Mouse (Mus musculus) Muller cell, postnatal 12 days (primary cell): Measurements from ENCODE around the gene Meox1.

Source experiments
- DNase-seq: peaks from one replicate; pipeline ENCODE4 v3.0.0-alpha.2; 2015; ENCODE audit errors: inconsistent ontology term

Gene Meox1

DNA sequence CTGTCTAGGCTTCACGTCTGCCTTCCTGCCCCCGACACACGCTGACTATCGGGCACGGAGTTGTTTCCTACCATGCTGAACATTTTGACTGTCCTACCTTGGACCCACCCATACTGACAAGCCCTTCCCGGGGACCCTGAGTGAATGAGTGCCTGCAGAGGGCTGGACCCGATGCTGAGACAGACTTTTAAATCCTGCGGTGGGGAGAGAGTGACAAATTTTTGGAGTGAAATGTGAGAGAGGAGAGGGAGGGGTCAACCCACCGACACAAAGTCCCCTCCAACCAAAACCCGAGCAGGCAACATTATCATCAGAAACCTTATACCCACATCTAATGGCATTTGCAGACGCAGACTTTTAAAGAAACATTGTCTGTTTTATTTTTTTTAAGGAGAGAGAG, at the start of gene Meox1:
Gene Meox1, minus strand, starts transcription at position 171 of the 400 bp plus-strand sequence.
- DNase-seq: no peak

DNA sequence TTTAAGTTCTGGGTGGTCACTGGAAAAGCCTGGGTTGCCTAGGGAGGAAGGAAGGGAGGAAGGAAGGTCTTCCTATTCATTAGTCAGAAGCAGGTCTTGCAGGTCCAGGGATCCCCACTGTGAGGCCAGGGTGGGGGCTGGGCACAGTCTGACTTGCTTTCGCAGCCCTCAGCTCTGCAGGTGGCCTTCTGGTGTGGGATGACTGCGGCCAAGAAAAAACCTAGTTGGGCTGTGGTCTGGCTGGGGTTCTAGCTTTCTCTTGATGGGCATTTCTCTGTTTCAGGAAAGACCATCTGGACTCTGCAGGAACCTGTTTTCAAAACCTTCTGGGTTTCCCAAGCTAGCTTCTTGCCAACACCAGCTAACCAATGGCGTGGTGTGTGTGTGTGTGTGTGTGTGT, 48.9 kb upstream of the Meox1 start:
- DNase-seq: no peak

DNA sequence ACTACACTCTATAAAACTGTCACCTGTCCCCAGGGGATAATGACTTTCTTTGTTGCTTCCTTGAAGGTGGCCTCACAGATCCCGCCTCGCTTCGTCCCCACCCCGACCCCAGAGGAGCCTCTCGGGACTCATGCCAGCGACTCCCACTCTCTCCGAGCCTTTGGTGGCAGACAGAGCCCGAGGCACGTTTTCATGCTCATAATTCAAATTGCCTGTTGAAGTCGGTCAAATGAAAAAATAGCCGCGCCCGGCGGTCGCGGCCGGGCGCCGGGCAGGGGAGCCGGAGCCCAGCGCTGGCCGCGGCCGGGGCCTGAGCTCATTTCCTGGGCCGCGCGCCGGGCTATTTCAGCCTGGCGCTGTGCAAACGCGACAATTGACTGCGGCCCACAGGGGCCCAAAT, 42.9 kb upstream of the Meox1 start:
- DNase-seq: peak; percentile 56

DNA sequence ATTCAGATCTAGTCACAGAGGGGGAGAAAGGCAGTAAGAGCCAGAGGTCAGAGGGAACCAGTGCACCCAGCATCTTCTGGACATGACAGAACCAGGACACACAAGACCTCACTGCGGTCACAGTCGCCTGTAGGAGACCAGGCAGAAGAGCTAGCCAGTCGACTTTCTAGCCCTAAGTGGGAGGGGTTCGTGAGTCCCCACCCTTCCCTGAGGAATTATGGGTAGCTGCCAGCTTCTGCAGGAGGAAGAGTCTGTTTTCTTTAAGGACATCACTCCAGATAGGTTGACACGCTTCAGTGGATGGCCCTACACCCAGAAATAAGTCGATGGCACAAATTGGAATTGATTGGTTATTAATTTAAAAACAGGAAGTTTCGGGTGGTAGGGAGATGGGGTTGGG, 42.2 kb upstream of the Meox1 start:
- no peak for DNase-seq

DNA sequence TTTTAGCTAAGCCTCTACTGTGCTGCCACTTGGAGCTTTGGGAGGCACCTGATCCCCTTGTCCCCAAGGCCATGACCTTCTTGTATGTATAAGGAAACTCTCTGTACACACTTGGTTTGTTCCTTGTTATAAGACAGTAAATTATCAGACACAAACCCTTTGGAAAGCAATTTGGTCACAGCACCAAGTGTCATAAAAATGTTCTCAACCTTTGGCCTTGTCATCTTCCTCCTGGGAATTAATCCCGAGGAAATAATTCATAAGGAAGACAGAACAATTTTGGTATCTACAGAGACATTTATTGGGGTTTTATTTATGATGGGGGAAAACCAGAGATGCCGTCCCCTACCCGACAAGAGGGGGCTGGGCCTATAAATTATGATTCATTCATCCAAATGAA, 41.6 kb upstream of the Meox1 start:
- no peak for DNase-seq

DNA sequence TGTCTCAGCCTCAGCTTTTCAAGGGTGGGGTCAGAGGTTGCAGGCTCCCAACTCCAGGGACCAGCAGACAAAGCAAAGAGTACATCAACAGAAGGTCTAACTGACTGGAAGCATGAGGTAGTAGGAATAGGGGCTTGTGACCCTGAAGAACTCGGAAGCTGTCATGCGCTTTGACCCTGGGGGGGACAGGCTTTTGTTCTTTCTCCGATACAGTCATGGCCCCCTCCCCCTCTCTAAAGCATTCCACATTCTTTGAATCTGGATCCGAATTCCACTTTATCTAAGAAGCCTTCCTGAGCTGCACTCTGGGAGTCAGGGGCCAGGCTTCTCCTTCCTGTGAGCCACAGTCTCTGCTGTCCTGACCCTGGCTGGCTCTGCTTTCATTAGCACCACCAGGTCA, 37.8 kb upstream of the Meox1 start:
- DNase-seq: no peak

DNA sequence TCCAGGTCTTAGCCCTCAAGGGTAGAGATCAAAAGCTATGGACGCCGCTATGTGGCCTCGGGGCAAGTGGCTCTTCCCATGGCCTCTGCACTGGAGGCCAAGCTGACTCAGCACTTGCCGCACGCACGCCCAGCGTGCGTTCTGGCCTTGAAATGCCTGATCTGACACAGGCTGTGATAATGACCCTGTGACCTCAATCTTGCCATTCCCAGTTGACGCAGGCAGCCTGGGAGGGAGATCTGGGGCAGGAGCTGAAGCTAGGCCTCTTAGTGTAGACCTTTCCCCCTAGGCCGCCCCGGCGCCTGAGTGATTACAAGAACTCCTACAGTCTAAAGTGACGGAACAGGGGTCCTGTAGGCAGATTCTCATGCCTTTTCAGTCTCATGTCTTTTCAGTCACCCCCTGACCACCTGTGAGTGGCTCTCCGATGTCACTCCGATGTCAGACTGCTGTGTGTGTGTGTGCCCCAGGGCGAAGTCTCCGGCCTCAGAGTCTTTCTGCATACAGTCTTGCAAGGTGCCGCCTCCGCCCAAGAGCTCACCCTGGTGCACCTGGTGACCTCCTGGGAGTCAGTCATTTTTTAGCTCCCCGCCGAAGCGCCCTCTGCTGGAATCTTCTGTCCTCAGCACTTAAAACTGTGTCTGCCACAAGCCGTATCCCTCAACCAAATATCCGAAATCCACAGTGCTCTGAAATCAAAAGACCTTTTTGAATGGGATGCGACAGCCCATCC, 34.0 kb upstream of the Meox1 start:
- no peak for DNase-seq

DNA sequence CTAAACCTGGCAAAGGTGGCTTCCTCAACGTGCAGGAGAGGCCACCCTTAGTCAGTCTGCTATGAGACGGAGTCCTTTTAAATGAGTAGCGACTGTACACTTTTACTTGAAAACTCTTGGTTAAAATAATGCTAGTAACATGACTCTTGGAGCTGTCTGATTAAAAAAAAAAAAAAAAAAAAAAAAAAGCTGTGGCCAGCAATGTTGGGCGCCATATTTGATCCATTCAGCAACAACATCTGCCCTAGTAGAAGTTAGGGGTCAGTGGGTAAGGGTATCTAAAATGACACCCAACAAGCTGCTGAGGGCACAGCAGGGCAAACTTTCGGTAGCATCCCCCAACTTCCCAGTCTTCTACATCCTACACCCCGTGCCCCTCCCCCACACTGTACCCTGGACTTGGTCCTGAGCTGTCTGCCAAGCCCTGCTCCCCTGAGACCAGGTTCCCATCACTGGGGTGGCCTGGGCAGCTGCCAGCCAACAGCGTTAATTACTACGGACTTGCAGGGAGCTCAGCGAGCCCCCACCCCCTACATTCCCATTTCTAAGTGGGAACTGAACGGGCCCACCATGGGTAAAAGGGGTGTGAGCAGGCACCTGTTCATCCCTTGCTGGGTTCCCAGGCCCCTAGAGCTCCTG, 32.9 kb upstream of the Meox1 start:
- DNase-seq: no peak

DNA sequence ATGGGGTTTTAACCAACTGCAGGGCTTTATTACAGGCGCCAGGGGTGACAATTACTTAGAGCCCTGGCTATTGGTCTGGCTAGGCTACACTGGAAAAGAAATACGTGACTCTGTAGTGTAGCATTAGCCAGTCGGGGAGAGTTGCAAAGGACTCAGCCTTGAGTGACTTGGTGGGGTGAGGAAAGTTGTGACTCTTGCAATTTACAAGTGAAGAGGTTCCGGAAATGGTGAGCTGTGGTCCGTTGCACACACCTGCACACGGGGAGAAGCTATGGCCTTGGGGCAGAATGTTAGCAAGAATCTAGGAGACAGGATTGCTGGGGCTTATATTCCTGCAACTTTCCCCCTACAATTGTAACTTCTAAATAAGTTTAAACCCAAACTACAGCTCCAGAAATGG, 31.5 kb upstream of the Meox1 start:
- no peak for DNase-seq

DNA sequence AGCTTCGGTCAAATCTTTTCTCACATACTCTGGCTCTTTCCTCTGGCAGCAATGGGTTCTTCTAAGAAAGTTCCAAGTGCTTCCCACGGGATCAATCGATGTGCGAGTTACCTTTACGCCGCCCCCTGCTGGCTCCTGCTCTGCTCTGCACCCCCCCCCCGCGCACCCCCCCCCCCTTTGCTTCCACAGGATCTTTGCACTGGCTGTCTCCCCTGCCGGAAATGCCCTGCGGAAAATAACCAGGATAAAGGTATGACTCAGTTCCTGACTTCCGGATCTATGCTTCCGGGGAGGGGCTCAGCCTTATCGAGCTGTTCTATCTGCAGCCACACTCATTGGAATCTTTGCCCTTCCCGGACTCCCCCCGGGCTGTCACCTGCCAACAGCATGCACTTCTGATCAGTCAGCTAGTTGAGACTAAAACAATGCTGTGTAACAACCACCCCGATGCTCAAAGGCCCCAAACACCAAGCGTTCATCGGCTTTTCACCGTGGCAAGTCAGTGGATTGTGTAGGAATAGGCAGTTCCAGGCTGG, 30.3 kb upstream of the Meox1 start:
- DNase-seq: no peak

DNA sequence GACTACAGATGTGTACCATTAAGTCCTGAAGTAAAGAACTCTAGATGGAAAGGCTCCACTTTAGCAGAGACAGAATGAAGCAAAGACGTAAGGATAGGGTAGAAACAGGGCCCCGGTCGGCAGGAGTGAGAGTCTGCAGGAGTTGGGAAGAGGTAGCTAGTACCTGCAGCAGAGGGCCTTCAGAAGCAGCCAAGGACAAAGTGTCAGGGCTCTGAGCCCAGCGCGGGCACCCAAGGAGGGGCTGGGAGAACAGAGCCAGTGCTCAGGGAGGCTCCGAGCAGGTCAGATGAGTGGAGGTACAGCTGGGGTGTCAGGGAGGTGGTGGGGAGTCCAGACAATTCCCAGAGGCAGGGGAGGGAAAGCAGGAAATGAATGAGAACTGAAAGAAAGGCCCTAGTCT, 29.8 kb upstream of the Meox1 start:
- no peak for DNase-seq

DNA sequence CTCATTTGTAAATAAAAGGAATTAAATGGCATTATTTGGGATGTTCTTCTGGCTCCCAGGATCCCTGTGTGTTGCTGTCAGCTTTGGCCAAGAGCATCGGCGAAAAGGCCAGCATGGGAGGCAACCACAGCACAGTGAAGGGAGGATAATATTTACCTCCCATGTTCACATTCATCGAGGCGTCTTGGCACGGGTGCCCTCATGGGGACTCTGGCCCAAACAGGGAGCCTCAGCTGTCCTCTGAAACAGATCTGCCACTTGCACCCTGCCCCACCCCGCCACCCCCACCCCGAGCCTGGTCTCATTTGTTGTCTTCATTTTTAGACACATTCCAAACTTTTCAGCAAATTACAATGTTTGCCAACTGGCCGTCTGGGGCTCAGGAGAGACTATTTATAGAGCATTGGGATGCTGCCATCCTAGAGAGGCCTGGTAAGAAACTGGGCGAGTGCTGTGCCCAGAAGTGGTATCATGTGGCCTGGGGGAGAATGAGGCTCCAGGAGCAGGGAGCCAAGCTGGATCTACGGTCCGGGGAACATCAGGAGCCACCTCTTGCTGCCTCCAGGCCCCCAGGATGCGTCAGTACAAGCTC, 27.3 kb upstream of the Meox1 start:
- DNase-seq: peak; percentile 52

DNA sequence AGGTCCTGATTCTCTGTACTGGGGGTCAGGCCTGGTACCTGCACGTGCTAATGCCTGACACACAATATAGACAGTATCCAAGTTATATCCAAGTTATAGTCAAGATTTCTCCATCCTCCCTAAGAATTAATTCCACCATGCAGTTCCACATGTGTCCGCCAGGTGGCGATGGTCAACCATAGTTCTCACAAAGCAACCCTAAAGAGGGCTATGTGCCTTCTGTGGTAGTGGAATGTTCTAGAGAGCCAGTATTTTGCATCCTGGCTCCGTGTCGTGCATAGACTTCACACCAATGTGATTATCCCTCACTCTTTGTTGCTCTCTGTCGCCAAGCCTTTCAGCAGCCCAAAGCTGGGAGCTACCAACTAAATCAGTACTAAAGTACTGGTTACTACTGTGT, 25.5 kb upstream of the Meox1 start:
- DNase-seq: peak; percentile 65

DNA sequence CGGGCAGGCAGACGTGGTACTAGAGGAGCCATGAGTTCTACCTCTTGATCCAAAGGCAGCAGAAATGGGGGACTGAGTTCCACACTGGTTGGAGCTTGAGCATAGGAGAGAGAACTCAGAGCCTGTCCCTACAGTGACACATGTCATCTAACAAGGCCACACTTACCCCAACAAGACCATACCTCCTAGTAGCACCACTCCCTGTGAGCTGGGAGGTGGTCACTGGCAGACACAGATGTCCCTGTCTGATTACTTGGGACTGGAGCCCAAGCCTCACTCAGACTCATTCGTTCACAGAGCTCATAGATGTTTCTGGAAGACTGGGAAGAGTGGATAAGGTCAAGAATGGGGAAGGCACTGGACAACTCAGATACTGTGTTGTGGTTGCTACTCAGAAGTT, 24.4 kb upstream of the Meox1 start:
- no peak for DNase-seq

DNA sequence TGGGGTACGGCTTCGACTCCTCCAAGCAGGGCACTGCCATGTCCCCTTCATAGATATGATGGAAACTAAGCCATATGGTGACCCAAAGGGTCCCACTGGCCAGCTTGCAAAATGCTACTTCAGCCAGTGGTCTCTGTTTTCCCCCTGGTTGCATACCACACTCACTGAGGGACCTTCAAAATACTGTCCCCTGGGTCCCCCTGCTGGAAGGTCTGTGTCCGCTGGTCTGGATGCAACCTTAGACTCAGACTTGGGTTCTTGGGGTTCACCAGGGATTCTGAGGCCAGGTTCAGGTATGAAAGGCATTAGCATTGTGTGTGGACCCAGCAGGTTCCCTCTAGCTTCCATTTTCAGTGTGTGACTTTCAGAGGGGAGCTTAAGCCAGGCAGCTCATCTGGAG, 22.6 kb upstream of the Meox1 start:
- no peak for DNase-seq

DNA sequence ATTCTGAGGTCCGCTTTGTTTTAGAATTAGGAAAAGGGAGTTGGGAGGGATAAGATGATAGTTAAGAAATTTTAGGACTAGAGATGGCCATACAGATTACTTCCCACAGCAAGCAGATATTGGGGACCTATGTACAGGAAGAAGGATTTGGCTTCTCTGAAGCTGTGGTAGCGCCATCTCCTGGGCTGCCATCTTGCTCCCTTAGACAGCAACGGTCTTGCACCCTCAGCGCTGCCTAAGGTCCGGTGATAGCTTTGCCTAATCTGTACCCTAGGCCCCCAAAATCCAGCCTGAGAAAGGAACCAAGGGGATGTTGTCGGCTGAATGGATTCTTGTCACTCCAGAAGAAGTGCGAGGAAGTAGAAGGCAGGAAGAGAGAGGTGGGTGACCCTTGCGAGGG, 19.4 kb upstream of the Meox1 start:
- no peak for DNase-seq

DNA sequence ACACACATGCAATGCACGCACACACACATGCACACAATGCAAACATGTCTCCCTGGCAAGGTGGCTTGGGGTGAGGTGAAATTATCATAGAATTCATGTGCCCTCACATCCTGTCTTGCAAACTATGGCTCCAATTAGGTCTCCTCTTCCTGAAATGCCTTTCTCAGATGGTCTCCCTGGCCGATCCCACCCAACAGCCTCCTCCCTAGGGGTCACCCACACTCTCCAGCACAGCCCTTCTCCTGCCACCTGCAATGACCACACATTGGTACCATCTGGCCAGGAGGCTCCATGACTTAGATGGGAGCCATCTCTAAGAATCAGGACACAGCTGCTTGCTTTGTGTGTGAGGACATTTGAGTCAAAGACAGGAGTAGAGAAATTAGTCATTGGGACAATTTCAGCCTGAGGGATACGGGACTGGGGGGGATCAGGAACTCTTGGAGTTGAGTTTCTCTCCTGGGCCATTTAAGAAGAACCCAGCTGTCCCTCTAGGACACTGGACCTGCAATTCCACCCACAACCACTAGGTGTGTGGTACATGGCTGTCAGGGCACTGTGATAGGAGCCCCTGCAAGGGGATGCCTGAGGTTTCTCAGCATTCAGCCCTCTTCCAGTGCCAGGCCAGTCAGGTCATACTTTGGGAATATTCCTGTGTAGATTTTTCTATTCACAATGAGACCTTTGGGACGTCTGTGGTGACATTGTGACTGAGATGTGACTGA, 17.8 kb upstream of the Meox1 start:
- DNase-seq: no peak

DNA sequence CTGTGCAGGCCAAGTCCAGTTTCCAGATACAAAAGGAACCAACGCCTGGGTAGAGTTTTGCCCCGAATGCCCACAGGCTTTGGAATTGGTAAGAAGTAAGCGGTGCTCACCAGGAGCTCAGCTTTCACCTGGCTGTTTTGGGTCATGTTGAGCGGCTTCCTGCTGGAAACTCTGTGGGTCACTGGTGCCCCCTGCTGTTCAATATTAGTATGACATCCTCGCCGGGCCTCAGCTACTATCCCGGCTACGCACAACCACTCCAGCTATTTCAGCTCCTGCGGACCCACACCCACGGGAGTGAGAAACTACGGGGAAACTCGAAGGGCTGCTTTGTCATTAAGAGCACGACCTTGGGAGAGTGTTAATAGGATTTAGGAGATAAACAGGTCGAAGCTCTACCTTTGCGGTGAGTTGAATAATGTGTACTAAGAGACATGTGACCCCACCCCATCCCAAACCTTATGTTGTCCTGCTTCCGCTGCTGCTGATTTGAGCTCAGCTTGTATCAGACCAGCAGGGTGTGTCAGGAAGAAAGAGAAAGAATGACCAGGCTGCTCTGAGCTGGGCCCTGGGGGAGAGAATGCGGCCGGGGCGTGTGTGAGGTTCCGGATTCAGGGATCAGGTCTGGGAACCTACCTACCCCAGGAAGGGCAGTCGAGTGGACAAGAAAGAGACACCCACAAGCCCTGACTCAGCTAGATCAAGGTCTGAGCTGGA, 16.2 kb upstream of the Meox1 start:
- DNase-seq: peak; percentile 65

DNA sequence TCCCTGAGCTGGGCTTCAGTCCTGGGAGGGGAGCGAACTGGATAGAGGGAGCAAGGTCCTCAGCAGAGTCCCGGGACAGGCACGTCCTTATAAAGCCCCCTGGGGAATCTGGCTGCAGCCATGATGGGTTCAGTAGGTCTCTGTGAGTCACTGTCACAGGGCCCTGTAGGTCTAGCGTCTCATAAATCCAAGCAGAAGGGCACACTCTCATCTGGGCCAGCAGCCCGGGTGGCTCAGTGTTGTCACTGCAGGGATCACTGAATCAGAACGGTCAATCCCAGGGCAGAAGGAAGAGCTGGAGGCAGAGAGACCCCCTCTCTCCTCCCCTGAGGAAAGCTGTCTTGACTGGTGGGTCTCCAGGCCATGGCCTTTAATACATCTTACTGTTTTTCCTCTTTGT, 14.6 kb upstream of the Meox1 start:
- no peak for DNase-seq

DNA sequence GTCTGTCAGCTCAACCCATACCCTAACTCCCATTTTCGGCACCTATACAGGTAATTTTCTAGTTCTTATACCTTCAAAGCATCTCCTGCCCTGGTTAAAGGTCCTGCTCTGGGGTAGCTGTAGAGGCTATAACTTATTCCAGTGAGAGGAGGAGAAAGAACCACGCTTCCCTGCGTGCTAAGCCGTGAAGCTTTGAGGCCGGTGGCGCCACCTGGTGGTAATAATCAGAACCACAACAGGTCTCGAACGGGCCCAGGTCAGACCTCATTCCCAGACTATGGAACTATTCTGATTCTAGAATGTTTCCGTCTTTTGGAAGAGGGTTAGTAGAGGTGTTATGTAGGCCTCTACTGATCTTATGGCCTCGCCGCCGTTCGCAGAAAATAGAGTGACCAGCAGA, 10.9 kb upstream of the Meox1 start:
- DNase-seq: peak; percentile 64

DNA sequence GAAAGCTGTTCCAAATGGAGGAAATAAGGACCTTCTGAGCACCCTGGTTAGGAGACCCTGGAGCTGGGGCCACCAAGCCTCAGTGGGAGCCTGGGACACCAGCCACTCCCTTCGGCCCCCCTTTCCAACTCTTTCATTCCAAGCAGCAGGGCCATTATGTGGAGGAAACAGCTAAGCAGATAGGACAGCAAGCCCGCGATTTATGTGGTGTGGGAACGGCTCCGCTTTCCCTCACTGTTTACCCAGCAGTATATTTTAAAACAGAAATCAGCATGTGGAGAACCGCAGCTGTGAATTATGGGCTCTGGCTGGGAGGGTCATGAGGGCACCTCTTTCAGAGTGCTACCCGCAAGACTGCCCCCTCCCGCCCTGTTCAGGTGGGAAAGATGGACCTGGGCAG, 7.1 kb upstream of the Meox1 start:
- no peak for DNase-seq

DNA sequence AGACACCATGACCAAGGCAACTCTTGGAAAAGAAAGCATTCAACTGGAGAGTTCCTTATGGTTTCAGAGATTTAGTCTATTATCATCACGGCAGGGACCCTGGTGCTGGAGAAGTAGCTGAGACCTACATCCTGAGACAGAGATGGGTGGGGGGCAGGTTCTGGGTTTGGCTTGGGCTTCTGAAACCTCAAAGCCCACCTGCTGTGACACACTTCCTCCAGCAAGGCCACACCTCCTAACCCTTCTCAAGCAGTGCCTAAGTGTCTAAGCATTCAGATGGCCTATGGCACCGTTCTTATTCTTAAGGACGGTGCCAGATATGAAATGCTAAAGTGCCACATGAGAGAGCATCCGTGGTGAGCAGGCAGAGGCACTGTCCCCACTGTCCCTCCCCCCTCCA, 4.2 kb upstream of the Meox1 start:
- DNase-seq: no peak
